Mouse (Mus musculus): ENCODE results near the gene Grin2c. TPM values are rescaled to one million over a fixed set of nuclear protein-coding genes. Genes with fewer than 3 reads are reported as not detected.

The Grin2c gene
- total RNA-seq, 2 experiments from 2014 or later = 1.7 to 4.6 TPM

GRCm38 (mm10) chr11:115283891-115284620 lies 17.0 kb upstream of the Grin2c start:
- DNase-seq = no peak

DNA sequence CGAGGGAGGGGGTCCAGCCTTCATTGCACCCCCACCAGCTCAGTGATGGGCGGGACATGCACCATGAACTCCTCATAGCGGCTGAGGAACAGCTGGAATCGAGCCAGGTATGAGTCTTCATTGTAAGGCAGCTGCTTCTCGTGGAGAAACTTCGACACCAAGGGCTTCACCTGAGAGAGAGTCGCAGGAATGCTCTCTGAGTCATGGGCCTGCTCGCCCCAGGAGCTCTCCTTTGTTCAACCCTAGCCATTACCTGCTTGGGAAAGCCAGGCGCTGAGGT lies 16.4 kb upstream of the Grin2c start:
- peak in 1 of 2 experiments; percentile 62 for DNase-seq

DNA sequence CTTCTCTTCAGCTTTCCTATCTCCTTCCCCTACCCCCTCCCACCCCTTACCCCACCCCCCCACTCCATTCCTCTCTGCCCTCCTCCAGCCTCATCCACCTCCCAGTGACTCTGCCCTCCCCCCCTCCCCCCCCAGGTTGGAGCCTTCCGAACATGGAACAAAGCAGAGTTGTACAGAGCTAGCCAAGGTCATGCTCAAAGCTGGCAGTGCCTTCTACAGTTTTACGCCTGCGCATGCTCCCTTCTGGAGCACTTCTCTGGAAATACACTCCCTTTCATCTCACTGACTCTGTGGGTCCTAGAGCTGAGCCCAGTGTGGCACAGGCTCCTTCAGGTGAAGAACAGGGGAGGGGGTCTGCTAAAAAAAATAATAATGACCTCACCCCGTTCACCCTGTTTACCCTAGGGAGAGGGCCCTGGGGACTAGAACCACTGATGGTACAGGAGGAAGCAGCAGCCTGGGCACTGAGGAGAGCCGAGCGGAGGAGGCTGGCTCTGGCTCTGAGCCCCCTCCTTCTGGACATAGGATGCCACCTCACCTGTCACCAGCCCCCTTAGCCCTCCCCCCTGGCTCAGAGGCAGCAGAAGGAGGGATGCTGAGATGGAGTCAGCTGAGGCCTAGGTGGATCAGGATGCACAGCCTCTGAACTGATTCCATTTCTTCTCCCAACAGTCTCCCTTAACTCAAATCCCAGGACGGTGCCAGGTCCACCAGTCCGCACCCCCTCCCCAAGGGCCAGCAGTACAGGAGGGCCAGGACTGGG lies 15.9 kb upstream of the Grin2c start:
- peak; percentile 76 to 78 for DNase-seq

- DNase-seq = peak; percentile 76 to 82
Measured at GRCm38 (mm10) chr11:115282295-115282694, 15.3 kb upstream of the Grin2c start.

DNA sequence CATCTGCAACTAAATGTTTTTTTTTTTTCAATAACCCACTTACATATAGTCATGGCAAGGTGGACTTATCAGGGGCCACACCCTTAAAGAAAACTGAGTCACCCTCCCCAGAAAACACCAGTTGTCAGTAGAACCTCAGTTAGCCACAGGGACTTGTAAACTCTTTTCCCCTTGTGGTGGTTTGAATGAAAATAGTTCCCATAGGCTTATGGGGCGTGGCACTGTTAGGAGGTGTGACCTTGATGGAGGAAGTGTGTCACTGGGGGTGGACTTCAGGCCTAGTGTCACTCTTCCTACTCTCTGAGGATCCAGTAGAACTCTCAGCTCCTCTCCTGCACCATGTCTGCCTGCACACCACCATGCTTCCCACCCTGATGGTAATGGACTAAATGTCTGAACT lies 12.7 kb upstream of the Grin2c start:
- DNase-seq = no peak

GRCm38 (mm10) chr11:115278176-115278575 lies 11.1 kb upstream of the Grin2c start:
- no peak for DNase-seq

- no peak for DNase-seq
Measured at GRCm38 (mm10) chr11:115277604-115277975, 10.5 kb upstream of the Grin2c start.

GRCm38 (mm10) chr11:115276780-115277603 lies 9.9 kb upstream of the Grin2c start, which contains the start of gene Fdxr:
Gene Fdxr (minus strand): TSS chr11:115277050.
- DNase-seq = peak; percentile 98 to 99

GRCm38 (mm10) chr11:115275954-115276353 lies 8.9 kb upstream of the Grin2c start:
- no peak for DNase-seq

- DNase-seq = peak; percentile 77
Measured at GRCm38 (mm10) chr11:115275509-115275908, 8.5 kb upstream of the Grin2c start.

GRCm38 (mm10) chr11:115274771-115275170 lies 7.7 kb upstream of the Grin2c start:
- peak; percentile 62 to 71 for DNase-seq

DNA sequence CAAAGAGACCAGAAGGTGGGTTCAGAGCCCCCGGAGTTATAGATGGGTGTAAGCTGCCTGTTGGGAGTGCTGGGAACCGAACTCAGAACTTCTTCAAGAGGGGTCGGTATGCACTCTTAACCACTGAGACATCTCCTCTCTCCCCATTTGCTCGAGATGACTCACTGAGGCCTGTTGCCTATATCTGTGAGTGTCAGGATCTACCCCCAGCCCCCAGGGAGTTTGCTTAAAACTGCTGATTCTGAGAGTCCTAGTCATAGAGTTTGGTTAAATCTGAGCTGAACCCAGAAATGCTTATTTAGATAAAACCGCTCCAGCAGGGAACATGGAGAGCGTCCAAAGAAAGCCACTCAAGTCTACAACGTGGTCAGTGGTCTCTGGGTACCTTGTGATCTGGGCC lies 7.1 kb upstream of the Grin2c start:
- DNase-seq = no peak

DNA sequence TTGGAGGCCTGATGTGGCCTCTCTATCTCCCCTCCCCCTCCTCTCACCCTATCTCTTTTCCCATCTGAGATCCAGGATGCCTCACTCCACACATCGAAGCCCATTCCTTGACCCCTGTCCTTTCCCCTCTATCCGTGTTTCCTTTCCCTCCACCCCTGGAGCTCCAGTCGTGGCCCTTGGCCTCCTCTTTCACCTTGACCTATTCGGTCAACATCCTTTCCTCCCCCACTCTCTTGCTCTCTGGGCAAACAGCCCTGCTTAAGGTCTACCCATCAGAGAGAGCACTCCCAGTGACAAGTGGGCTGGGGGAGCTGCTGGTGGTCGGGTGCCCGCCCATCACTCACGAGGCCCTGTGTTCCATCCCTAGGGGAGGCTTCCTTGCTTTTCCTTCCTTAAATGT lies 6.7 kb upstream of the Grin2c start:
- peak in 1 of 2 experiments; percentile 51 for DNase-seq

DNA sequence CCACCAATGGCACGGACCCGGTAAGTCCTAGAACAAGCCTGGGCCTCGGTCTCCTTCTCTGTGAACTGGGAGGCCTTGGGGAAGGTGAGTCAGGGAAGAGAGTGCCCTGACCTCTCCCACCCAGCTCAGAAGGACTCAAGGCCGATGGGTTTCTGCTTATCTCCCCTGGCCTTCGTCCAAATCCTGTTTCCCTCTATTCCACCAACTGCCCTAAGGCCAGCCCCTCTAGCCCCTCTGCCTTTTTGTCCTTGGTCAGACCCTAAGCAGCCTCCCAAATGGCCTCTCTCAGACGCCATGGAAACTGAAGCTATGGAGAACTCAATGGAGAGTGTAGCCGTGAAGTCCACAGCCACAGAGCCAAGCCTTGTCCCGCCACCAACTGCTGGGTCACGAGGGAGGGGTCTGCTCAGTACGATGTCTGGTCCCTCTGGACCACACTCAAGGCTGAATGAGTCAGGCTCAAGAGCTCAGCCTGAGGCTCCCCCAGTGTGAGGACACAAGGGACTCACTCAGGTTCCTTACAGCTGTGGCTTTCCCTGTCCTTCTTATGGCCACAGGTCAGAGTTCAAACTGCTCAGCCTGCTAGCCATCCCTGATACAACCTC lies 6.0 kb upstream of the Grin2c start:
- DNase-seq = peak; percentile 85 to 86

DNA sequence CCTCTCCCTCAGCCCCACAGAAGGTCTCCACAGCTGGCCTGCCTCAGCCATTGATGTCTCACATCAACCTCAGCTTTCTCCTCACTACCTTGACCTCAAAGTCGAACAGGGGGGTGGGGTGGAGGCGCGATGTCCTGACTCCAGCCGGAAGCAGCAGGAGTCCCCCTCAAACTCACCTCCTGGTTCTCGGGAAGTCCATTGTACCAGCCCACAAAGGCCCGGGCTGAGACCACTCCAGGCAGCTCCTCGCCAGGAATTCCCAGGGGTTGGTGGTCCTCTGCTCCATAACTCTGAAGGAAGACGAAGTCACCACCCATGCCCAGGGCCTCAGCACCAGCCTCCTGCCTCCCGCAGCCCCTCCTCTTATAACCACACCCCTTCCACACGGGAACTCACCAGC lies 4.4 kb upstream of the Grin2c start:
- DNase-seq = no peak

DNA sequence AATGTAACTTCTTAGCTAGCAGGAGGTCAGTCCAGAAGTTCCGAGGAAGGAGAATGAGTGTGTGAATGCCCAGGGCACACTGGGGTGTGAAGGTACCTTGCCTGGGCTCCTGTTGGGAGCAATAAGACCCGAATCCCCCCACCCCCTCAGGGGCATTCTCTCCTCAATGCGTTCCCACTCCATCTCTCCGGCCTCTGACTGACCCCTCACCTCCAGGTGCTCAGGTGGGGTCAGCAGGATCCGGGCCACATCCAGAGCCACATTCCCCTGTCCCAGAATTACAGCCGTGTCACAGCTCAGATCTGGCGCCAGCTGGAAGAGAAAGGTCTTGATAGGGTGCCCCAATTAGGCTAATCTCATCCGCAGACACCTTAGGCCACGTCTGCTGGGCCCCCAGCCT lies 4.0 kb upstream of the Grin2c start:
- DNase-seq = no peak

- DNase-seq = peak; percentile 79 to 84
Measured at GRCm38 (mm10) chr11:115270148-115270861, 3.3 kb upstream of the Grin2c start.

DNA sequence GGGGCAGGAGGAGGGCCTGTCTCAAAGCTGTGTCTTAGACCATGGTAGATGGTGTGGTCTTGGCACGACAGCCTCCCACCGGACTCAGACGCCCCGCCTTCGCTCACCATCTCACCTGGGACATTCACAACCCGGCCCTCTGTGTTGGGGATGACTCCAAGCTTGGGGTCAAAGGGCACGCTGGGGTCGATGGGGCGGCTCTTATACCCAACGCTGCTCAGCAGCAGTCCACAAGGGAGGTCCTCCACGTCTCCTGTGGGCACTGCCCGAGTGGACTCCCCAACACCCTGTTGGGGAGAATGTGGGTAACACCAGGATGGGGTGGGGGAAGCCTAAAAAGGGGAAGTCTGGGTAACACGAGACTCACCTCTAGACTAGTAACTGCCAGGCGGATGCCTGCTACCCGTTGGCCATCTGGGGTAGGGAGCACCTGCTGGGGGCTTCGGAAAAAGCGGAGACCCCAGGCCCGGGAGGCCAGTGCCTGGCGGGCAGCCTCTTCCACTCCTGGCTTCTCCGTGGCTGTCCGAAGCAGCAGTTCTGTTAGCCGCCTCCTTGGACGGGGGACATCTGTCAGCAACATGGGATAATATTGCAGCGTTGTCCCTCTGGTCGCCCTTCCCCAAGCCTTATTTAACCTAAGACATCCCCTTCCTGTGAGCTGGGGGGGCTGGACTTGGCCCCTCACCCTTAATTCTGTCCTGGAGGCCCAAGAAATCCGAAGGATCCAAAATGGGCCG lies 2.5 kb upstream of the Grin2c start:
- no peak for DNase-seq

GRCm38 (mm10) chr11:115267958-115268357 lies 915 bp upstream of the Grin2c start:
- DNase-seq = peak in 1 of 2 experiments; percentile 29

- peak; percentile 50 to 61 for DNase-seq
Measured at GRCm38 (mm10) chr11:115266400-115266778, 654 bp downstream of the Grin2c start.
